Mouse (Mus musculus): Measurements from ENCODE around the gene Tmem117. TPM values are rescaled to one million over a fixed set of nuclear protein-coding genes. Genes with fewer than 3 reads are reported as not detected.

The Tmem117 gene
- polyA plus RNA-seq, 1 experiment, result 0.65 TPM

DNA sequence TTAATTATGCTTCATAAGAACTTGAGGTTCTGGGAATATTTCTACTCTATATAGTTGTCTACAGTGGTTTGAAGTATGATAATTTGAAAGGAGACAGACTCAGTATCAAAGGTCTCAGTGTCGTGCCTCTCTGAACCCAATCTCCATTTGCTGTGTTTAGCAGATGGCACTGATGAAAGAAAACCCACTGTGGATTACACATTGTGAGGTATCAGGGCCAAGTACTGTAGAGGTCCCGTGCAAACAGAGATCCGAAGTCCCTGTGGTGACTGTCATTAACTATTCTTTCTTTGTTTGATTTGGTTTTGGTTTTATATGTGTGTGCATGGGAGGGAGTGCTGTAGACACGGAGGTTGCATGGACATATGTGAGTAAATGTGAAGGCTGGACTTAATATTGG is 304.0 kb downstream of the Tmem117 start:
- no peaks in the 10 kb centered on the region for H3K36me3 ChIP-seq (ENCODE audit: control insufficient read depth, insufficient read depth, low read length)
- H3K27me3 ChIP-seq (ENCODE audit: control insufficient read depth, insufficient read depth, low read length), result no peaks in the 10 kb centered on the region
- H3K4me3 ChIP-seq (ENCODE audit: control insufficient read depth, low read depth, low read length), result no peak overlapping the region
- no peak for TF ChIP-seq CTCF (IDR thresholded peaks at IDR 0.05; ENCODE audit: control insufficient read depth, insufficient read depth, insufficient replicate concordance, low read depth, low read length)
- no peak overlapping the region for H3K27ac ChIP-seq (ENCODE audit: control insufficient read depth, insufficient read depth, low read depth, low read length)
- H3K4me1 ChIP-seq (ENCODE audit: control insufficient read depth, insufficient read depth, low read length), result no peaks in the 10 kb centered on the region

DNA sequence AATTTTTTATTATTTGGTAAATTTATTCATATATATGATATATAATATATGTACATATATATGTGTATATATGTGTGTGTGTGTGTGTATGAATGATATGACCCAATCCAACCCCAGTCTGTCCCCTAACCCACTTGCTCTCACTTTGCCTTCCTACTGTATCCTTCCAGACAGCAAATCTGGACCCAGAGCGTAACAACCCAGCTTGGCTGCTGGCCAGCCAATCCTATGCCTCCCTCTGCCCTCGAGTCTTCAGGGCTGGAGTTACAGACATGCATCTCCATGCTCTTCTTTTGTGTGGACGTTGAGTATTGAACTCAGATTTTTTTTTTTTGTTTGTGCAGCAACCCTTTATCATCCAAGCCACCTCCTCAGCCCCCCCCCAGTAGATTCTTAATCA is 304.4 kb downstream of the Tmem117 start:
- H3K27ac ChIP-seq (ENCODE audit: control insufficient read depth, insufficient read depth, low read depth, low read length), result no peak overlapping the region
- no peaks in the 10 kb centered on the region for H3K36me3 ChIP-seq (ENCODE audit: control insufficient read depth, insufficient read depth, low read length)
- TF ChIP-seq POLR2A (IDR thresholded peaks at IDR 0.05; ENCODE audit: control insufficient read depth, low read depth, low read length) (no peak), CTCF (IDR thresholded peaks at IDR 0.05; ENCODE audit: control insufficient read depth, insufficient read depth, insufficient replicate concordance, low read depth, low read length) (no peak)
- no peak overlapping the region for H3K4me3 ChIP-seq (ENCODE audit: control insufficient read depth, low read depth, low read length)
- H3K27me3 ChIP-seq (ENCODE audit: control insufficient read depth, insufficient read depth, low read length), result no peaks in the 10 kb centered on the region
- H3K4me1 ChIP-seq (ENCODE audit: control insufficient read depth, insufficient read depth, low read length), result no peaks in the 10 kb centered on the region

DNA sequence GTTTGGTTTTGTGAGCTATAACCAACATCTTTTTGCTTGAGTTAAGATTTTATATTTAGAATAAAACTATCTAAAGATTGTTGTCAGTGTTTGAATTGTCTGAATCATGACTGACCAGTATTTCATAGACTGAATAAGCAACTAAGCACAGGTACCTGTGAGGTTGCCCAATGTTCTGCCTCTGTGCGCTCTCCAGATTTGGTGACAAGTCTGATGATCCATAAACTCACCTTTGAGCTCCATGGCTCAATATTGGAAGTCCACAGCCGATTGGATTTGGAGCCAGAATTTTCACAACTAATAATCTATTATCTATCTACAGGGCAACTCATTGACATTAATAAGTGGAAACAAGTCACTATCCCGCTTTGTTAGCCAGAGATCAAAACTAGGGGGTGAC is 312.9 kb downstream of the Tmem117 start:
- H3K4me3 ChIP-seq (ENCODE audit: control insufficient read depth, low read depth, low read length), result no peak overlapping the region
- TF ChIP-seq CTCF (IDR thresholded peaks at IDR 0.05; ENCODE audit: control insufficient read depth, insufficient read depth, insufficient replicate concordance, low read depth, low read length) (no peak), POLR2A (IDR thresholded peaks at IDR 0.05; ENCODE audit: control insufficient read depth, low read depth, low read length) (no peak)
- H3K4me1 ChIP-seq (ENCODE audit: control insufficient read depth, insufficient read depth, low read length), result no peaks in the 10 kb centered on the region
- no peaks in the 10 kb centered on the region for H3K27me3 ChIP-seq (ENCODE audit: control insufficient read depth, insufficient read depth, low read length)
- H3K27ac ChIP-seq (ENCODE audit: control insufficient read depth, insufficient read depth, low read depth, low read length), result no peak overlapping the region
- no peaks in the 10 kb centered on the region for H3K36me3 ChIP-seq (ENCODE audit: control insufficient read depth, insufficient read depth, low read length)

DNA sequence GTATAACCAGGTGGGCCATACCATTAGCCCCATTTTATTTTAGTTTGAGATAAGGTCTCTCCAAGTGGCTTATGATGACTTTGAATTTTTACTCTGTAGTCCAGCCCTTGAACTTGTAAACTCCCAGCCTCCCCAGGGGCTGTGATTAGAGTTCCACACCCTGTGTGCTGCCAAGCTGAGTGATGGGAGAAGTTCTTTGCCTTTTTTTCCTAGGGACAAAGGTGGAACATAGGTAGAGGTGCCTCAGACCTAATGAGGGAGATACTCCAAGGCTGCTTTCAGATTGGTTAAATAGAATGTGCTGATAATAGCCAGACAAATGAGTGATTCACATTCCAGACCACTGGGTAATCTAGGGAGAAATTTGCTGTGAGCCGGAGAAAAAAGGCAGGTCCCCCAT is 313.4 kb downstream of the Tmem117 start:
- Histone ChIP-seq H3K36me3 (ENCODE audit: control insufficient read depth, insufficient read depth, low read length) (no peaks in the 10 kb centered on the region), H3K27me3 (ENCODE audit: control insufficient read depth, insufficient read depth, low read length) (no peaks in the 10 kb centered on the region), H3K4me3 (ENCODE audit: control insufficient read depth, low read depth, low read length) (no peak overlapping the region), H3K27ac (ENCODE audit: control insufficient read depth, insufficient read depth, low read depth, low read length) (no peak overlapping the region), H3K4me1 (ENCODE audit: control insufficient read depth, insufficient read depth, low read length) (no peaks in the 10 kb centered on the region)
- TF ChIP-seq CTCF (IDR thresholded peaks at IDR 0.05; ENCODE audit: control insufficient read depth, insufficient read depth, insufficient replicate concordance, low read depth, low read length), result no peak
- no peak for TF ChIP-seq POLR2A (IDR thresholded peaks at IDR 0.05; ENCODE audit: control insufficient read depth, low read depth, low read length)

DNA sequence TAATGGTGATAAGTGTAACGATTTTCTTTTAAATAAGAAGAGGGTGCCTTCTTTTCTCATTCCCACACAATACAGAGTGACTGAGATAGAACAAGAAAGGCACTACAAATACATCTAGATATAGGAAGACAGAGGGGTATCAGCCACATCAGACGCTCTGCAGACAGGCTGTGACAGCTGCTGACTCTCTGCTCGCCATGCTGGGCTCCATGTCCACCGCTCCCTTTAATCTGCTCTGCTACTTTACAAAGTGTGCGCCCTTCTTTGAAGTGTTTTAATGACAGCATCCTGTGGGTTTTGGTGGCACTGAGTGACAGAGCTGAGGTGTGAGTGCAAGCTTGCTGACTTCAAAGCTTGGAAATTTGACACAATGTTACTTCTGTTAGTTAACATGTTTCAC is 314.9 kb downstream of the Tmem117 start:
- H3K36me3 ChIP-seq (ENCODE audit: control insufficient read depth, insufficient read depth, low read length), result no peaks in the 10 kb centered on the region
- H3K4me1 ChIP-seq (ENCODE audit: control insufficient read depth, insufficient read depth, low read length), result no peaks in the 10 kb centered on the region
- no peak overlapping the region for H3K4me3 ChIP-seq (ENCODE audit: control insufficient read depth, low read depth, low read length)
- no peak overlapping the region for H3K27ac ChIP-seq (ENCODE audit: control insufficient read depth, insufficient read depth, low read depth, low read length)
- H3K27me3 ChIP-seq (ENCODE audit: control insufficient read depth, insufficient read depth, low read length), result no peaks in the 10 kb centered on the region
- TF ChIP-seq CTCF (IDR thresholded peaks at IDR 0.05; ENCODE audit: control insufficient read depth, insufficient read depth, insufficient replicate concordance, low read depth, low read length) (no peak), POLR2A (IDR thresholded peaks at IDR 0.05; ENCODE audit: control insufficient read depth, low read depth, low read length) (no peak)

DNA sequence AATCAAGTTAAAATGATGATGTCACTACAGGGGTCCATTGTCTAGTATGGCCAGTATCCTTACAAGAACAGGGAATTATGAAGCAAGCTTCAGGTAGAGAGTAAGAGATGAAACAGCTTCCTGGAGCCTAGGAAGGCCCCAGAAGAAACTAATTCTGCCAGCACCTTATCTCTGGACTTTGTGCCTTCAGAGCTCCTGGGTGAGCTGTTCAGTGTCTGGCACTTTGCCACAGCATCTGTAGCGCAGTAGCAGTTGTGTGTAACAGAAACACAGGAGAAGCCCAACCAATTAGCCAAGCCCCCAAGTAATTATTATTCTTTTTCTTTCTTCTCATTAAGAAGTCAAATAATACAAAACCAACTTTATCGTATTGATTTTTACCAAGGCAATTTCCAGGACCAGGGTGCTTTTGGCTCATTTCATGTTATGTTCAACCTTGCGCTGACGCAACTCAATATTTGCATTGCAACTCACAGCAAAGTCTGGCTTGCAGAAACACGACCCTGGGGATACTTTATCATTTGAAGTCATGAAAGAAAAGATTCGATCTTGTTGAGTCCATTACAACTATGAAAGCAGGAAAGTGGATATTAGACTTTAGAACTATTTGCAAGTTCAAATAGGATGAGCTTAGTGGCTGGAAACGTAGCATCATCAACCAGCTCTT is 322.5 kb downstream of the Tmem117 start:
- Histone ChIP-seq H3K4me3 (ENCODE audit: control insufficient read depth, low read depth, low read length) (no peak overlapping the region), H3K27me3 (ENCODE audit: control insufficient read depth, insufficient read depth, low read length) (no peaks in the 10 kb centered on the region), H3K36me3 (ENCODE audit: control insufficient read depth, insufficient read depth, low read length) (no peaks in the 10 kb centered on the region), H3K27ac (ENCODE audit: control insufficient read depth, insufficient read depth, low read depth, low read length) (no peak overlapping the region), H3K4me1 (ENCODE audit: control insufficient read depth, insufficient read depth, low read length) (no peaks in the 10 kb centered on the region)
- TF ChIP-seq CTCF (IDR thresholded peaks at IDR 0.05; ENCODE audit: control insufficient read depth, insufficient read depth, insufficient replicate concordance, low read depth, low read length), result no peak
- TF ChIP-seq POLR2A (IDR thresholded peaks at IDR 0.05; ENCODE audit: control insufficient read depth, low read depth, low read length), result no peak

DNA sequence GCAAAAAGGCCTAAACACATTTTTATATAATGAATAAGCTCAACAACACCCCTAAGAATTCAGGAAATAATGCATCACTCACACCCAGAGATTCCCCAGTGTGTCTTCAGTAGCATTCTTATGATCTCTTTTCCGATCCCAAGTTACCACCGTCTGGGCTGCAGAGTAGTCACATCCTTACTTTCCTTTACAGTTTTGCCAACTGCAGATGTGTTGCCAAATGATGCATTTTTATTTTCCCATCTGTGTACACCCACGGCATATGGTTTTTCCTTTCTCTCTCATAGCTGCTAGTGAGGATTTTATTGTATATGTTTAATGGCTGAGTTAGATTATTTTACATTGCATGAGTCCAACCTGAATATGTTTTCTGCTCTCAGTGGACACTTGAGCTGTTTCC is 327.7 kb downstream of the Tmem117 start:
- H3K27me3 ChIP-seq (ENCODE audit: control insufficient read depth, insufficient read depth, low read length), result no peaks in the 10 kb centered on the region
- TF ChIP-seq CTCF (IDR thresholded peaks at IDR 0.05; ENCODE audit: control insufficient read depth, insufficient read depth, insufficient replicate concordance, low read depth, low read length), result no peak
- no peak for TF ChIP-seq POLR2A (IDR thresholded peaks at IDR 0.05; ENCODE audit: control insufficient read depth, low read depth, low read length)
- no peaks in the 10 kb centered on the region for H3K4me1 ChIP-seq (ENCODE audit: control insufficient read depth, insufficient read depth, low read length)
- H3K27ac ChIP-seq (ENCODE audit: control insufficient read depth, insufficient read depth, low read depth, low read length), result no peak overlapping the region
- no peak overlapping the region for H3K4me3 ChIP-seq (ENCODE audit: control insufficient read depth, low read depth, low read length)
- no peaks in the 10 kb centered on the region for H3K36me3 ChIP-seq (ENCODE audit: control insufficient read depth, insufficient read depth, low read length)

DNA sequence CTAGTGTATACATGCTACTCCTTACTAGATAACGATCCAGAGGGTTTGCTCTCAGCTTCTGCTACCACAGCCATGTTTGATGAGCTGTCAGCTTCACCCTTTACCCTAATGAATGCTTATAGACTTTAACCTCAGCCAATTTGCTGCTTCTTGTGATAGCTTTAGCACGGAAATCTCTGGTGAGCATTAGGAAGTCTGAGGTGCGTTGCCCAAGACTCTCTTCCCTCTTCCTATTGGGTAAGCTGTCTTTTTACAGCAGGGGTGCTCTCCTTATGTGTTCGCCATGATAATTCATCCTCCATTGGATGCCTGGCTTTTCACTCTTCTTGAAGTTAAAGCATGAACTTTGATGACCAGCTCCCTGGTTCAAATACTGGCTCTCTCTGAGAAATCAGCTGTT is 328.2 kb downstream of the Tmem117 start:
- Histone ChIP-seq H3K36me3 (ENCODE audit: control insufficient read depth, insufficient read depth, low read length) (no peaks in the 10 kb centered on the region), H3K27ac (ENCODE audit: control insufficient read depth, insufficient read depth, low read depth, low read length) (no peak overlapping the region)
- TF ChIP-seq CTCF (IDR thresholded peaks at IDR 0.05; ENCODE audit: control insufficient read depth, insufficient read depth, insufficient replicate concordance, low read depth, low read length) (no peak), POLR2A (IDR thresholded peaks at IDR 0.05; ENCODE audit: control insufficient read depth, low read depth, low read length) (no peak)

More for the DNA sequence above, 328.2 kb downstream of the Tmem117 start:
- H3K4me3 ChIP-seq (ENCODE audit: control insufficient read depth, low read depth, low read length), result no peak overlapping the region
- no peaks in the 10 kb centered on the region for H3K27me3 ChIP-seq (ENCODE audit: control insufficient read depth, insufficient read depth, low read length)
- no peaks in the 10 kb centered on the region for H3K4me1 ChIP-seq (ENCODE audit: control insufficient read depth, insufficient read depth, low read length)

Data from testis, adult 2 months (tissue).